Mouse (Mus musculus) erythroblast, adult 5-6 weeks (primary cell): ENCODE data around the gene Med12l. TPM values are rescaled to one million over a fixed set of nuclear protein-coding genes. Genes with fewer than 3 reads are reported as not detected.

Source experiments
- ATAC-seq: replicated peaks from 2 replicates; pipeline ENCODE4 v1.8.0; 2016; ENCODE audit warnings: moderate number of reproducible peaks, mild to moderate bottlenecking, moderate TSS enrichment, inconsistent platforms; ENCODE audit not compliant: poor library complexity, low FRiP score, severe bottlenecking
- total RNA-seq, 2 experiments: library from RNA; stranded (forward) in 1 of 2; stranded (reverse) in 1 of 2; fragments of 150-400 nt in 1 of 2; fragments of 200-764, 138-1000 nt in 1 of 2; gene quantifications; 2 replicates each; pipeline versions ENCODE4 v1.2.3 to v1.2.4; 2015 to 2017; ENCODE audit warnings: low replicate concordance in 2 of 2

The Med12l gene
- total RNA-seq, 2 experiments from 2014 or later: 0.34 to 0.38 TPM

DNA sequence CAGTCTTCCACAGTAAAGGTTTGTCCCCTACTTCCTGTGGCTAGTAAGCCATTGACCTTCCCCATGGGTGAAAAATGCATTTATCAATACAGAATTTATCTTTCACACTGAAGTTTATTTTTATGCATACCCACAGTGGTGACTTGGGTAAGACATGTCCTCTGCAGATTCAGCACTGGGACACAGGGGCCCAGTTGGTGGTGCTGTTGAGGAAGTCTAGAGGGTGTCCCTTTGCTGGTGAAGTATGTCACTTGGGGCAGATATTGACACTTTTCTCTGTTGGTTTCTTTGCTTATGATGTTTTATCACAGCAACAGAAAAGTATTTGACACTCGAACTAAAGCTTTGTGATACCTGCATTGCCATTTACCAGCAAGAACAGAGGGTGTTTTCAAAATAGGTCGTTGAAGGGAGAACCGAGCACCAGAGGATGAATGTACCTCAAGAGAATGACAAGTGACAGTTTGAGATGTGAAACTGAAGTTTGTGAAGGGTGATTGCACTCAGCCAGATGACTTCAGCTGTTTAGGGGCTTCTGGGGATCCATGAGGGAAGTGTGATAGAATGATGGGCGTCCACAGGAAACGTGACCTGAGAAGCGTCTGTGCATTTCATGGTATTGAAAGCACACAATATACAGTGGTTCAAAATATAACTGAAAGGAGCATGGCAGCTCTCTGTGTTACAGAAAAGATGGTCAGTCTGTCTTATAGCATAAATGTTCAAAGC is 169.0 kb downstream of the Med12l start:
- ATAC-seq: no peak

DNA sequence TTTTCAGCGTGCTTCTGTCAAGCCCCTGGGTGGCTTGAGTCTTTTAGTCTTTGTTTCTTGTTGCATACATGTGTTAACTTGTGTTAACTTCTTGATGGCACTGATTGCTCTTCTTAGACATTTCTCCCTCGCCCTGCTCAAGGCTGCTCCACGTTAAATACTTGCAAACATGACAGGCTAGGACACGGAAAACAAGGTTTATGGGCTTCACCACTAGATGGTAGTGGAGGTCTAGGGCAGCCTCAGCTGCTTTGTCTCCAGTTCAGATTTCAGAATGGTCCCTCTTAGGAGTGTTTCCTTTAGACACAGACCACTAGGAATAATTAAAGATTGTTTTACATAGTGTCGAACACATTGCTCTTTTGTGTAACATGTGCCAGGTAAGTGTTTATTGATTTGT is 169.6 kb downstream of the Med12l start:
- no peak for ATAC-seq

DNA sequence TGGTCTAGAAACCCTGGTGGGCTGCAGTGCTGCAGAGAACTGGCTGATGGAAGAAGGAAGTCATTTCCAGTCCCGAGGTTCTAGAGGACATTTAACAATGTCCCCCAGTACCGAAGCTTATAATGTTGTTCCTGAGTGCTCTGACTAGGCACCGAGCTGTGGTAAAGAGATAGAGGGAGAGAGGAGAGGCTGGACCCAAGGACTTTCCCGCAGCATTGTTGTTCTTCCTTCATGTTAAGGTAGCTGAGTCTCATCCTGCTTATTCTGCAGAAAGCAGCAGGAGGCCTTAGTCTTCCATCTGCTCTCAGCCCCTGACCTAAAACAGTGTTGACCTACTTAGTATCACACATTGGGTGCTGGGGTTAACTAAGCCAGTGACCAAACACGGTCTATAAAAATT is 171.2 kb downstream of the Med12l start:
- no peak for ATAC-seq

DNA sequence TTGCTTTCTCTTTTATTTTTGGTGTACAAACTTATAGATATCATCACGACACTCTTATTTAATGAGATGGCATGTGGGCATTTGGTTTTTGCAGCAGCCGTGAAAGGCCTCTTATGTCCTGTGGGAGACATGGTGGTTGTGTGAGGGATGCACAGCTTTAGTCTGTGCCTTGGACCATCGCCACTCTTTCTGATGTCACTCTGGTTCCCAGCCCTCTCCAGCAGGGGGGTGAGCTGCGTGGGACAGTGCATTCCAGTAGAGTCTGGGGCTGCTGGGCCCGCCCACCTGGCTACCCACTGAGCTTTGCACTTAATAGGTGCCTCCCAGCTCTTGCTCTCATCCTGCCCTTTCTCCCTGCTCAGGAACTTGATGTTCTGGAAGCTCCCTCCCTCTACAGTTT is 175.5 kb downstream of the Med12l start:
- no peak for ATAC-seq

DNA sequence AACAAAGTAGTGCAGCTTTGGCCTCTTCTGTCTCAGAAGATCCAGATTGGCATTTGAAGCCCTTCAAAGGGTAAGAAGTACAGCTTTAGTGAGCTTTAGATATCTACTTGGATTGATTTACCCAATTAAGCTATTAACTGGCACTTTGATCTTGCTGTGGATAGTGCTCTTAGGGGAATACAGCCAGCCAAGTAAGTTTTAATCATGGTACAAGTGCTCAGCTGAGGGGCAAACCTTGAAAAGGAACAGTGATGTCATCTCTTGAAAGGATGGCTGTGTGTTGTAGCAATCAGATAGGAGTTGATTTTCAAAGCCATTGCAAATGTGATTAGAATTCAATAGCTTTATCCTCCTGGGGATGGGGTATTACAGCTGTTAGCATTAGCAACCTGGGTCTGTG is 176.5 kb downstream of the Med12l start:
- ATAC-seq: no peak

DNA sequence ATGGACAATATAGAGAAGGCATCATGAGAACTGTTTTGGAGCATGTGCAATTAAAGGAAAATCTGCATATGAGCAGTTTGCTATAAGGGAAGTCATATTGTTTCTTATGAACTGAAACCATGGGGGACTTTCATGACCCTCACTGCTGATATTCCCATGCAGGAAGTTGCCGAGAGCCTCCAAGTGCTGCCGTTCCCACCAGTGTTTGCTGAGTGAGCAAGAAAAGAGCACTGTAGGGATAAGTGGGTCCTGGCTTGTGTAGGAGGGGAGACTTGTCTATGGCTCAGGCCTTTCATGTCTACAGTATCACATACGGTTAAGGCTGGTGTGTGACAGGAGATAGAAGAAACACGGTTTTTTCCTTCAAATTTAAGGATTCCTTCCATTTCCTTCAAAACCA is 180.0 kb downstream of the Med12l start:
- ATAC-seq: no peak

DNA sequence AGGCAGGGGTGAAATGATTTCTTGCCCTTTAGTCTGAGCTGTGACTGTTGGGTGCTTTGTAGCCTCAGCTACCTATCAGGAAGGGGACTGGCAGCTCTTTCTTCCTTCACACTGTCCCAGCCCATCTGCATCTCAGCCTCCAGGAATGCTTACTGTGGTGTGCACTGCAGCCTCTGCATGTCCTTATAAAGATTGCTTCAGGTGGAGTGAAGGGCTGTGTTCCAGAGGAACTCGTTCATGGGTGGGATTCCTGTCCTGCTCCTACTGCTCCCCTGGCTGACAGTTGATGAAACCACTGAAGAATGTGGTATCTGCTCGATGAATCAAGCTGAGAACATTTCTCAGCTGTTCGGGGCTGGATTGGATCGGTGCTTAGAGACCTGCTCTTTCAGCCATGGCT is 181.7 kb downstream of the Med12l start:
- no peak for ATAC-seq

DNA sequence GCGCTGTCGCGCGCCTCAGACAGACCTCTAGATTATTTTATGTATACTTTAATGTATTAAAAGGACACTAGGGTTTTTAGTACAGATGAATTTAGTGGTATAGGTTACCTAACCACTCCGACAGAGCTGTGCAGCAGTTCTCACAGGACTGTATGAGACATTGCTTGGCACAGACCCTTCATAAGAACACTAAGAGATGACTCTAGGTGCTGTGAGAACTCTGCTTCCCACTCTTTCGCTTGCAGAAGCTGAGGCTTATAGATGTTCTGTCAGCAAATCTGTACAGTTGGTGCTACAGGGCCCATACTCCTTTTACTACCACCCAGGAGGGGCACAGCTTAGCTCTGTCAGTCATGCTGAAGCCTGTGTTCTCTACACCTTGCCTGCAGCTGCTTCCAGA is 186.0 kb downstream of the Med12l start:
- no peak for ATAC-seq

DNA sequence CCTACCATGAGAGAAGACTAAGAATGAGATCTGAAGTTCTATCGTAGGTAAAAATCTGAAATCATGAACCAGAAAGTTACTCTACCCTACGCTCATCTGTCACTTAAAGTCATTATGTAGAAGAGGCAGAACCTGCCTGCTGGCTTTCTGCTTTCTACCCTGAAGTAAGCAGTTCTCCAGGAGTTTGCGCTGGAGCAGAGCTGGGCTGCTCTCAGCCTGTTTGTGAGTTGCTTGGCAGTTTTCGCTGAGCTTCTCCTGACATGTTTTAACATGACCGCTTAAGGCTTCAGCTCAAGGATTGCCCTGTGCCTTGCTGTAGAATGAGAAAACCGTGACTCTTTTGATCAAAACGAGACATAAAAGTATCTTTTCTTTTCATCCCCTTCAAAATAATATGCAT is 188.5 kb downstream of the Med12l start:
- ATAC-seq: no peak

DNA sequence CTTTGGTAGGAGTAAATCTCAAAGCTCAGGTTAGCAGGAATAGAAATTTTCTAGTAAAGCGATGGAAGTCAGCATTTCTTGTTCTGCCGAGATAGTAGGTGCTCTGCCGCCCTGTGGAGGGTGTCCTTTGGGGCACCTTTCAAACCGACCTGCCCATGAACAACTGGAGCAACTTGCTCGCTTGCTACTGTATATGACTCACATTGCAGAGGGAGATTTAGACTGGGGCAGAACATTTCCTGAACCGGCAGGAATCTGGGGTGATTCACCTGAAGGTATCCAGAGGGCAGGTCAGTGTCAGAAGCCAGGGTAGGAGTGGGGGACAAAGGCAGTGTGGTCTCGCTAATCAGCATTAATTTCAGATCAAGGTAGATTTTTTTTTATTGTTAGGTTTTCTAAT is 189.3 kb downstream of the Med12l start, which contains the start of gene Gpr87:
Gene Gpr87 (minus strand): TSS at position 167 of the 400 bp plus-strand sequence.
- no peak for ATAC-seq

DNA sequence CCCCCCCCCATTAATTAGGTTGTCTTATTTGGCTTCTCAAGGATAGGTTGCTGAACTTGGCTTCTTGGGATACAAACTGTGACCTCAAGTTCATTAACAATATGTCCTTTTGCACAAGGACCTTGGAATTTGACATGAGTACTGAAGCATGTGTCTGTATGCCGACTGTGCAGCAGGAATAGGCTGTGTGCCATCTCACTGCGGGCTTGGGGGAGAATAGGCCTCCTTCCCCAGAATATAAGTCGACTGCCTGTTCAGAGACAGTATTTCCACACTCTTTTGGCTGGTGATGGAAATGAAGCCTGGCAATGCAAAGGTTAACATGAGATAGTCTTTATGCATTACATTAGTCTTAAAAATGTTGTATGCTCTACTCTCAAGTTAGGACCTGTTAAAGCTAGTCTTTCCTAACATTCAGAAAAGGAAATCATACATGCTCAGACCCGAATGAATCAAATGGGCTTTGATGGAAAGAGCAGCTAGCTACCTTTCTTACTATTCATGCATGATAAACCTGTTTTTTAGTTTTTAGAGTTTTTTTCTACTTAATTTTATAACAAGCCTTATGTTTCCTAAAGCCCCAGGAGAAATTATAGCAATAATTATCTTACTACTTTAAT is 191.8 kb downstream of the Med12l start:
- ATAC-seq: no peak

DNA sequence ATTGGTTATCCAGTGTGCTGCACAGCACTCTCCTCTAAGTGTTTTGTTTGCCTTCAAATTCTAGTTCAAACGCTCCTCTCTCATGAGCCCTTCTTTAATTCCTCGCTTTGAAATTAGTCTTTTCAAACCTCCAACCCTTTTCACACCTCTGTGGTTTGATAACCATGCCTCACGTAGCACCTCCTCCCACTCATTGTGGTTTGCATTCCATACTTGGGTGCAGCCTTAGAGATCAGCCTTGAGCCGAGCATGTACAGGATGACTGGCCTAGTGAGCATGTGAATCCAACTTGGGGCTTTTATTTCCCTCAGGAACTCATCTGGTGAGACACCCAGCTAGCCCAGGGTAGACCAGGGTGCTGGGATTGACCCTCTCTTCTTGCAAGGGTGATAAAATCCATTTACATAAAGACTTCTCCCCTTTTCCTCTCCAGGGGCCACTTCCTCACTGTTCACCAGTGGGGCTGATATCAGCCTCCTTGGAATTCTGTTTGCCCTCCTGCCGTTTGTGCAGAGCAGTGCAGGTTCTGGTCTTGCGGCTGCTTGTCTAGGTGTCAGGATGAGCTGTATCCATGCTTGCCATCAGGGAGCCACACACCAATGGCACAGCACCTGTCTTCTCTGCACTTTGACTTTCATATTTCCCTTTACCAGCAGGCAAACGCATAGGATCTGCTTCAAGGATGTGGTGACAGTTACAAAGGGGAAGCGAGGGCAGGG is 198.3 kb downstream of the Med12l start:
- no peak for ATAC-seq

DNA sequence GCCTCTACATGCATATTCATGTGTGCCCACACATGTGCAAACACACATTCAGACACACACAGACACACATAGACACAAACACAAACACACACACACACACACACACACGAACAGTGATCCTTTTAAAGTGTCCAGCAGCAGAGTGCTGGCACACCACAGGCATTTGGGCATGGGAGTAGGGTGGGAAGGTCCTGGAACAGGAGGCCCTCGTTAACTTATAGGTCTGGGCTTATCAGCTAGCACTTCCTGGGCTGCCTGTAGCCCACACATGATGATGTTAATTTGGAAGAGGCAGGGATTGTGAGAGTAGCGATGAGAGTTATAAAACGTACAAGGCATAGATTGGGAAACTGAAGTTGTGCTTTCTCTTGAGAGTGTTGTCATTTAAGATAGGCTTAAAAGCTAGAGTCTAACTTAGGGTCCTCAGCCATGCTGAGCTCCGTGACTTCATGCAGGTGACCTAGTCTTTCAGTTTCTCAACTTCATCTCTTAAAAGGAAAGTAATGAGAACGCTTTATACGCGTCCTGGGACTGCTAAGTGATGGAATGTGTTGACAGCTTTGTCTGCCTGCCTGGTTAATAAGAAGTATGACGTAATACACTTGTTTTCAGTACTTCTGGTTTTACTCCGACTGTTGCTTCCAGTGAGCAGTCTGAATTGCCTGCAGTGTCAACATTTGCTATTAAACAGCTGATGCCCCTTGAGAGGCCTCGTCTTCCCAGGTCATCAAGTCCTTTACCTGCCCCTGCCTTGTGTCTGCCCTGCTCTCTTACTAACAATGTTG is 199.3 kb downstream of the Med12l start:
- ATAC-seq: no peak

DNA sequence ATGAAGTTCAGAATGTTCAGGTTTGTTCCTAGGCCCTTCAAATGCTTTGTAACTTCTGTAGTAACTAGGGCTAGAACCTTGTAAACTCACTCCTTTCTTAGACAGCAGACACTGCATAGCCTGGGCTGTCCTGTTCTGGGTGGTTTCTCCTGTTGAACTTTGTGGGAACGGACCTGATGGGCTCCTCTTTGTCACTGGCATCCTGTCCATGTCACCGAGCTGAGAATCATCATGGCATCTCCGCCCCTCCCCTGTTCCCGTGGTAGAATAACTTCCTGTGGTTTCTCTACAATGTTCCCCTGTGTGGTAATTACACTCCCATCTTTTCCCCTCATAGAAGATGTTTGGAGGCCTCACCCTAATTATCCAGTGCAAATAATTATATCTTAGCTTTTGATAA is 200.3 kb downstream of the Med12l start:
- ATAC-seq: no peak

DNA sequence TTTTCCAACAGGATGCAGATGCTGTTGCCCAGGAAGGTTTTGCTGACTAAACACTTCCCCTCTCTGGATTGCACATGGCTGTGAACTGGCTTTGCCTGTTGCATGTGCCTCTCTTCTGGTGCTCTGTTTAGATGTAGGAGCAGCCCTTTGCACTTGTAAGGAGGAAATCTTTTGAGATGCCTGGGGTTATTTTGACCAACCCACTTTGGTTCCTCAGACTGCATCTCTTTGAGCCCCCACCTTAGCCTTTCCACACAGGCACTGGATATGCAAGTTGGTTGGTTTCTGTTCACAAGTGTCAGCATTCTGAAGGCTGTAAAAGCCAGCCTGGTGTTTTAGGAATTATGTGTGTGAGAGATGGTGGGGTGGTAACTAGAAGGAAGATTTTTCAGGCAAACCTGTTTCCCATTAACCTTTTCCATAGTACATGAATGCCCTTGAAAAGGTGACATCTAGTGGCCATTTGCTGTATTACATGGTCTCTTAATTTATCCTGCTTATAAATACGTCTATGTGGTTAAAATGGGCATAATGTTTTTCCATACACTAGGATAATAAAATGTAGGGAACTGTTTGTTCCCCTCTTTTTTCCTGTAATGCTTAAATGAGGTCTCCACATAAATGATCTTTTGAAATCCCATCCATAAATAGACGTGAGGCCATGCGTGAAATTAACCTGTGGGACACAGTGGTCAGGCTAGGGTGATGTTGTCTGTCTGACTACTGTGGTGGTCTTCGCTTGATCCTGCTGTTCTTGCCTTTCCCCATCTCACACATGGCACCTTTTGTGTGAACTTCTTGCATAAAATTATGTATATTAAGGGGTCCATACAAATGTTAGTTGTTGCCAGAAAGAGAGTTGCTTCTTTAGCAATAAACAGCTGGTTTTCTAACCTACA is 203.3 kb downstream of the Med12l start:
- ATAC-seq: no peak

DNA sequence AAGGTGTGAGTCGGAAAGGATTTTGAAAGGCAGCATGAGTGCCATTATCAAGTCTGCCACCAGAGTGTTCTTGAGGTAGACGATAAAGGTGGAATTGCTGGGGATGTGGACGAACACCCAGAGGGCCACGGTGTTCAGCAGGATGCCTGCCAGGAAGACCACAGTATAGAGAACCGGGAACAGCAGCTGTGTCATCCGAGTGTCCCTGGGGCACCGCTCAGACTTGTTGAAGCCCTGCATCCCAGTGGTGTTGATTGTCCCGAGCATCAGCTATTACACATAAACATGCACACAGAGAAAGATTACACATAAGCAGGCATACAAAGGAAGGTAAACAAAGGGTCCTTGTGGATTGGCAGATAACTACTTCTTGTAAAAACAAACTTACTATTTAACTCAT is 204.5 kb downstream of the Med12l start:
- ATAC-seq: no peak

DNA sequence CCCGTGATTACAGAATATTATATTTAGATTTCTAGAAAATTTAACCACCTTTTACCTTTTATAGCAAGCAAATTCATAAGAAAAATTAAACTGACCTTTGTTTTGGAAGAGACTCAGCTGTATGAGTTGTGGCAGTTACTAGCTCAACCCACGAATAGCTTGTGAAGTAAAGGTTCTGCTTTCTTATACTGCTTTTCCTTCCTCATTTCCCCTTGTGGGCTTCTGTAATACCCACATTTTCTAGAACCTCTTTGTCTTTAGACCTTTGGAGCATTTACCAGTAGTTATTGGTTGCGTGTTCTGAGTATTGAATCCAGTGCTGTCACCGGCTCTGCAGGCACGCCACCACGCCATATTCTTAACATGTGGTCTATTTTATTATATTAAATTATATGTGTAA is 205.1 kb downstream of the Med12l start, which contains the start of gene P2ry13:
Gene P2ry13 (minus strand): TSS at position 156 of the 400 bp plus-strand sequence.
- no peak for ATAC-seq

DNA sequence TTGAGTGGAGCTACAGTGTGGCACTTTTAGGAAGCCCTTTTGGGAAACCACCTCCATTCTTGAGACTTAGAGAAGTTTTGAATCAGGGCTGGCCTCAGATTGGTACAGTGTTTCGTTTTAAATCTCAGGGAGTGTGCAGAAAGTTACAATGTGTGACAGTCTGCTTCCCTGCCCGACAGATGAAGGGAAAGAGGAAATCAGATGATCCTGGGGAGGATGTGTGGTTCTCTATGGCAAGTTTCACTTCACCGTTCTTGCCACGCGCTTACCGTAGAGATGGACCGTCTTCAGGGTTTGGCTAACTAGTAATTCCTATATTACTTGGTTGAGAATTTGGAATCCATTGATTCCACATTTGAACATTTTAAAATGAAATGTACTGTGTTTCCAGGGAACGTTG is 206.2 kb downstream of the Med12l start:
- no peak for ATAC-seq

DNA sequence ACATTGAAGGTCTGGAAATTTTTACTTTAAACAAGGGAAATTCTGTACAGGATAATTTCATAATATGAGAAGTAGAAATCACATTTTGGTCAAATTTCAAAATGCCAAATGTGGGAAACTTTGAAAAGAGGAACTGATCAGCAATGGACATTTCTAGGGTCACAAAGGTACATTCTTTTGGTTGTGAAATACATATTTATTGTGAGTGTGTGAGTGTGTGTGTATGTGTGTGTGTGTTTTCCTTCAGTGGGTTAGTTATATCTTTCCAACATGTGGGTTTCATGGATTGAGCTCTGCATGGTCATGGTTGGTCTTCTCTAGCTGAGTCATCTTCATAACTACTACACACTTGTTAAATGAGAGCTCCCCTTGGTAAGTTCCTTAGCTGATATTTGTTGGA is 206.8 kb downstream of the Med12l start:
- no peak for ATAC-seq
